Mouse (Mus musculus) testis, adult 2 months (tissue): Measurements from ENCODE around the gene Mon2. TPM values are rescaled to one million over a fixed set of nuclear protein-coding genes. Genes with fewer than 3 reads are reported as not detected.

ENCODE experiments used
- H3K27ac ChIP-seq: fragments of 200-500 bp; 2 replicates; pipeline ENCODE4 v1.5.1; 2012; ENCODE audit warnings: low read depth, low read length; ENCODE audit not compliant: control insufficient read depth, insufficient read depth
- H3K27me3 ChIP-seq: fragments of 200-500 bp; 2 replicates; pipeline ENCODE4 v1.6.1; 2012; ENCODE audit warnings: mild to moderate bottlenecking, low read length, moderate library complexity; ENCODE audit not compliant: control insufficient read depth, insufficient read depth
- H3K36me3 ChIP-seq: fragments of 200-500 bp; 2 replicates; pipeline ENCODE4 v1.6.1; 2012; ENCODE audit warnings: mild to moderate bottlenecking, low read length; ENCODE audit not compliant: control insufficient read depth, insufficient read depth
- H3K4me1 ChIP-seq: fragments of 200-500 bp; 2 replicates; pipeline ENCODE4 v1.6.1; 2012; ENCODE audit warnings: low read length; ENCODE audit not compliant: control insufficient read depth, insufficient read depth
- H3K4me3 ChIP-seq: fragments of 200-500 bp; 2 replicates; pipeline ENCODE4 v1.5.1; 2012; ENCODE audit warnings: low read depth, mild to moderate bottlenecking, low read length, moderate library complexity, mixed read lengths; ENCODE audit not compliant: control insufficient read depth
- CTCF ChIP-seq: fragments of 200-500 bp; IDR thresholded peaks from 2 replicates; pipeline ENCODE4 v1.5.1; 2012; ENCODE audit warnings: low read depth, mild to moderate bottlenecking, inconsistent platforms, low read length, moderate library complexity; ENCODE audit not compliant: control insufficient read depth, insufficient read depth, insufficient replicate concordance
- POLR2A ChIP-seq: fragments of 200-500 bp; IDR thresholded peaks from 2 replicates; pipeline ENCODE4 v1.6.1; 2012; ENCODE audit warnings: low read depth, mild to moderate bottlenecking, inconsistent platforms, low read length, moderate library complexity; ENCODE audit not compliant: control insufficient read depth
- polyA plus RNA-seq: library from polyadenylated mRNA; depleted of rRNA; stranded (reverse); fragments of >200 nt; gene quantifications from 2 replicates; pipeline ENCODE4 v1.2.3, GENCODE M21; 2012

Gene Mon2
- polyA plus RNA-seq, 1 experiment = 17.0 TPM

DNA sequence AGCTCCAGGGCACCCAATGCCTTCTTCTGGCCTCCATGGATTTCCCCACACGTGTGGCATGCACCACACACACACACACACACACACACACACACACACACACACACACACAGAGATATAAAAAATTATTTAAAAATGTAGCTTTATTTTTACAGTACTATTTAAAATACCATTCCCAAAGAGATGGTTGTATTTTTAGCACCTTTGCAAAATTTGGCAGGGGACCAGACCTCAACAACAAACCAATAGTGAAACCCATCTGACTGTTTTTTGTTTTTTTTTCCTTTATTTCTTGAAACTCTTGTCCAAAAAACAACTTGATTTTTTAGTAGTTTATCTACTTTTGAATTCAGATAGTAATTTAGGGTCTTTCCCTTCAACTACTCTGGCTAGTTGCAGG lies 32.2 kb upstream of the Mon2 start:
- no peak overlapping the region for H3K27ac ChIP-seq
- no peaks in the 10 kb centered on the region for H3K27me3 ChIP-seq
- H3K4me3 ChIP-seq = no peak overlapping the region
- TF ChIP-seq POLR2A = no peak
- no peaks in the 10 kb centered on the region for H3K36me3 ChIP-seq
- no peaks in the 10 kb centered on the region for H3K4me1 ChIP-seq

DNA sequence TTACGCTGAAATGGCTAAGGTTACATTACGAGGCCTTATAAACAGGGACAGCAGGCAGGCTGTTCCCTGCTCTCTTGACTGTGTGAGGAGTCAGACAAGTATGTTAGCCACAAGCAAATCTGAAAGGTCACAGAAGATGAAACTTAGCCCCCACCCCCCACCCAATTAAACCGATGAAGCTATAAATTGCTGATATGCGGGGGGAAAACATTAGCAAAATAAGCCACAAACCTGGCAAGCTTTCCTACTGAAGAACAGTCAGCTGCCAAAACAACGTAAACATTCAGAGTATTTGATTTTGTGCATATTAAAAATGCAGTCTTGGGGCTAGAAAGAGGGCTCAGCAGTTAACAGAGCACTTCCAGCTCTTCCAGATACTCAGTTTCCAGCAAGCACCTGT lies 31.8 kb upstream of the Mon2 start:
- Histone ChIP-seq H3K4me1 (no peaks in the 10 kb centered on the region), H3K4me3 (no peak overlapping the region), H3K36me3 (no peaks in the 10 kb centered on the region), H3K27ac (no peak overlapping the region), H3K27me3 (no peaks in the 10 kb centered on the region)
- no peak for TF ChIP-seq POLR2A
- TF ChIP-seq CTCF = no peak

DNA sequence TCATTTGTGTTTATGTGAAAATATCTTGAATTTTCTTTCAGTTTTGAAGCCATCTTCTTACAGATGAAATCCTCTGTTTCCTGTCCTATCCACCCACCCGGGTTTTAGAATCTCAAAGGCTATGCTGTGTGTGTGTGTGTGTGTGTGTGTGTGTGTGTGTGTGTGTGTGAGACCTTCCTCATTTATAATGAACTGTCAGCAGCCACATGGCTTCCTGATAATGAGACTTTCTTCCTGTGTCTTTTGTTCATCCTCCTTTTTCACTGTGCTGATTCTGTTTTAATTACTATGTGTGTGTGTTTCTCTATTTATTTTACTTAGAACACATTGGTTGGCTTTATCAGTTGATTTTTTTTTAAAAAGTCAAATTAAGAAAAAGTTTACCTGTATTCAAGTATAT lies 25.0 kb upstream of the Mon2 start:
- H3K4me1 ChIP-seq = no peaks in the 10 kb centered on the region
- H3K4me3 ChIP-seq = no peak overlapping the region
- TF ChIP-seq CTCF (no peak), POLR2A (no peak)
- no peak overlapping the region for H3K27ac ChIP-seq
- no peaks in the 10 kb centered on the region for H3K27me3 ChIP-seq
- H3K36me3 ChIP-seq = no peaks in the 10 kb centered on the region

DNA sequence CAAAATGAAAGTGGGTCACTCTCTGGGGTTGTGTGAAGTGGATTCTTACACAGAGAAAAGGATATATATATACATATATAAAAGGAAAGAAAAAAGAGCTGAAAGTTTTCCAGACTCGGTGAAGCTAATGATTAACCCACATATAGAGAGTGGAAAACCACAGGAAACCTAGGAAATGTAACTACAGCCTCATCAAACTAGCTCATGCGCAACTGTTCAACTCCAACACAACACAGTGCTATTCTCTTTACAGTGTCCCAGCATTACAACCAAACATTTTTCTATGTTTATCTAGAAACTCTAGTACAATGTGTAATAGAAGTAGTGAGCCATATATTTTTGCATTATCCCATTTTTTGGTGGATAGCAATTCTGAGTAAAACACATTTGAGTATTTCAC lies 24.3 kb upstream of the Mon2 start:
- Histone ChIP-seq H3K4me1 (no peaks in the 10 kb centered on the region), H3K27me3 (no peaks in the 10 kb centered on the region), H3K27ac (no peak overlapping the region), H3K4me3 (no peak overlapping the region), H3K36me3 (no peaks in the 10 kb centered on the region)
- no peak for TF ChIP-seq POLR2A
- TF ChIP-seq CTCF = no peak

DNA sequence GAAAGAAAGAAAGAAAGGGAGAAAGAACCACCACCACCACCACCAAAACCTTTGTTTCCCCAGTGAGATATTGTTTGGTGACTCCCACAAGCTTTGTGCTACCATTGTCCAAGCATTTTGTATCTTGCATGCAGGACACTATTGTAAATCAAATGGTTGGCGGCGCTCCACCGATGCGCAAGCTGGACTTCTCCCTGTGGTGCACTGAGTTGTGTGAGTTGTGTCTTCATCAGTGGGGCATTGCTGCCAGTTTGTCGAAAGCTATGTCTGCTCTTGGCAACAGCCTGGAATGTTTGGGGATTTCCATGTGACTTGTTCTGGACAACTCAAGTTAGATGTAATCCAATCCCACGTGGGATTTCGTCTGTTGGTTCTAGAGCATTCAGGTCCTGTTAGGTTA lies 18.2 kb upstream of the Mon2 start:
- no peak overlapping the region for H3K27ac ChIP-seq
- no peaks in the 10 kb centered on the region for H3K36me3 ChIP-seq
- no peak overlapping the region for H3K4me3 ChIP-seq
- no peaks in the 10 kb centered on the region for H3K27me3 ChIP-seq
- H3K4me1 ChIP-seq = peaks cover 4% of the 10 kb centered on the region; the same call in 1 of the 2 replicates
- TF ChIP-seq CTCF = no peak
- TF ChIP-seq POLR2A = no peak

DNA sequence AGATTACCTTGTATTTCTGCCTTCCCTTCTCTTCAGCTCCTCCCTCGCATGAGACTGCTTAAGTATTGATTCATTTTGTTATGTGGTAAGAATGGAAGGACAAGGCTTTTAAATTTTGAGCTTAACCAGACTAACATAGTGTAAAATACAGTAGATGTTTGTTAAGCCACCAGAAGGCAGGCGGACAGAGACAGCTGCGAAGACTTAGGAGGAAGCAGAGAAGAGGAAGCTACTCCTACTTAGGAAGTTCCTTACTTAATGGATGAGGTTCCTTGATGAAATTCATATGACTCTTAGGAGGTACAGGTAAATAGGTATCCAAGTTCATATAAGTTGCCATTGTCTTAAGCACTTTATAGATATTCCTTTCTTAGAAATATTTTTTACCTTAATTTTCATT lies 16.3 kb upstream of the Mon2 start:
- H3K36me3 ChIP-seq = no peaks in the 10 kb centered on the region
- no peak overlapping the region for H3K27ac ChIP-seq
- TF ChIP-seq POLR2A (no peak), CTCF (no peak)
- no peaks in the 10 kb centered on the region for H3K27me3 ChIP-seq
- no peak overlapping the region for H3K4me3 ChIP-seq
- peaks cover 4% of the 10 kb centered on the region; the same call in 1 of the 2 replicates for H3K4me1 ChIP-seq

DNA sequence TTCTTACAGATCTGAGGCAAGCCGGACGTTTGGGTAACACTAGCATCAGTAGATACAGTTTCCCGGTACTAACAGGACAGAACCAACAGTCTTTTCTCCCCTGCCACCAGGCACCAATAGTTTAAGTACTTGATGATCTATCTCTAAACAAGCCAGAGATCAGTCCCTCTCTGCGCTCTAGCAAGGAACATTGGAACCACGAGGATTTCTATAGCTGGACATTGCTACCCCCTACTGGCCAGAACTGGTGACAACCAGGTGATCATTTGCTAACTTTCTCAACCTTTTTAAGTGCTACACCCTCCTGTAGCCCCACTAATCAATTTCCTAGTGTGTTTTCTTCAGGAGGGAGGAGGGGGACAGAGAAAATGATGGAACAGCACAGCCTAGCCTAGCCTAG lies 15.4 kb upstream of the Mon2 start:
- TF ChIP-seq CTCF (no peak), POLR2A (no peak)
- Histone ChIP-seq H3K27me3 (no peaks in the 10 kb centered on the region), H3K4me3 (no peak overlapping the region), H3K4me1 (peaks cover 4% of the 10 kb centered on the region; the same call in 1 of the 2 replicates), H3K27ac (no peak overlapping the region), H3K36me3 (no peaks in the 10 kb centered on the region)

DNA sequence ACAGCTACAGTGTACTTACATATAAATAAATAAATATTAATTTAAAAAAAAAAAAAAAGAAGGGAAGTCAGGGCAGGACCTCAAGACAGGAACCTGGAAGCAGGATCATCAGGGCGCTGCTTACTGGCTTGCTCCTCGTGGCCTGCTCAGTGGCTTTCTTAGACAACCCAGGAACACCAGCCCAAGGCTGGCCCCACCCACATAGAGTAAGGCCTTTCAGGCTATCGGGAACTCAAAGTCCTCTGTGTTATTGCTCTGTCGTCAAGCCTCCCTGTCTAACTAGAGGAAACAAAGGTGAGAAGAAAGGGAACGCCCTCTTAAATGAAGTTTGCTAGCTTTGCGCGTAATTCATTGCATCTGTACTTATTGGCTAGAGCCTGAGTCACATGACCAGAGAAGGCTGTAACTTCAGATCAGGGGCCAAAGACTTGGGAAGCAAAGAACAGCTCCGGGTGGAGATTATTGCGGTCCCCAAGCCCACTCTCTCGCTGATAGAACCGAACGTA lies 13.2 kb upstream of the Mon2 start:
- TF ChIP-seq POLR2A = no peak
- TF ChIP-seq CTCF = no peak
- Histone ChIP-seq H3K36me3 (no peaks in the 10 kb centered on the region), H3K27ac (no peak overlapping the region), H3K27me3 (no peaks in the 10 kb centered on the region), H3K4me1 (peaks cover 4% of the 10 kb centered on the region; the same call in 1 of the 2 replicates), H3K4me3 (no peak overlapping the region)
